Mouse (Mus musculus): ENCODE results near the gene Gsc.

The Gsc gene

DNA sequence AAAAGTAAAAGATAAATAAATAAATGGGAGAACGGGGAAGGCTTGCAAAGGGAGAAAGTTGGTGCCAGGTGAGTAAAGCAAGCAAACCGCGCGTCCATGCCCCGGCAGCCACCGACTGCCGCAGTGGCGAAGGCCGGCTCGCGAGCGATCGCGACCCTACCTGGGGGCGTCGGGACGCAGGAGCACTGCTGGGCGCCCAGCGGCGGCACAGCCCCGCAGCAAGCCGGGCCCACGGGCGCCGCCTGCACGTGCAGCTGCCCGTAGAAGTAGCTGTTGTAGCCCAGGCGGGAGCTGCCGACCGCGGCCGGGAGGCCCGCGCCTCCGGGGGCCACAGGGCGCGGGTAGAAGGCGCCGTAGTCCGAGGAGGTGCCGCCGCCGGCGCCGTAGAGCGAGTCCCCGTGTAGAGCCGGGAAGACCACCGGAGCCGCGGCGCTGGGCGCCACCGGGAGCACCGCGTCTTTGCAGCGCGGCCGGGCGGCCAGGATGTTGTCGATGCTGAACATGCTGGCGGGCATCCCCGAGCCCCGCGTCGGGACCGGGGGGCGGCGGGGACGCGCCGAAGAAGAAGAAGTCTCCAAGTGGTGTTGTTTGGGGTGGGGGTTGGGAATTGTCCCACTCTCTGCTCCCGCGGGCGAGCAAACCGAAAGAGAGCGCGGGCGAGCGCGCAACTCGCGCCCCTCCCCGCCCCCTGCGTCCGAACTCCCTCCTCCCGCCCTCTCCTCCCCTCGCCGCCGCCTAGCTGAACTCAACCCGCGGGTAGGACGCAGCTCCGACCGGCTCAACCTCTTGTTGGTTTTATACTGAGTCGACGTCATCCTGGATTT lies at the start of gene Gsc:
Gene Gsc (minus strand): TSS at position 730 of the 824 bp plus-strand sequence.
- DNase-seq, result no peak

DNA sequence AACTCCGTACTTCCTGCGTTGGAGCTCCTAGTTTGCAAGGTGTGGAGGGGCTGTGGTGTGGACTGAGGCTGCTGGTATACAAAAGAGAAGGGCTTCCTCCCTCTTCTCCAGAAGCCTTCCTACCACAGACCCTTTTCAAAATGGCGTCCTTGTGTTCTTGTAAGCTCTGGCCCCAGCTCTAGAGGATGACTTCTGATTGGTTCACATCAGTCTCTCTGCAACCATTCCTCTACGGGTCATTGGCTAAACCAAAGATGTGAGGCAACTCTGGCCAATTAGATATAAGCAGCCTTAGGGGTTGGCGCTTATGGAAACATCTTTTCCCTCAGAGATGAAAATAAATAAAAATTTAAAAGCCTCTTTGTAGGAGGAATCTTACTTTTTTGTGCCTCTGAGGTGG lies 46.6 kb upstream of the Gsc start:
- DNase-seq, result no peak

DNA sequence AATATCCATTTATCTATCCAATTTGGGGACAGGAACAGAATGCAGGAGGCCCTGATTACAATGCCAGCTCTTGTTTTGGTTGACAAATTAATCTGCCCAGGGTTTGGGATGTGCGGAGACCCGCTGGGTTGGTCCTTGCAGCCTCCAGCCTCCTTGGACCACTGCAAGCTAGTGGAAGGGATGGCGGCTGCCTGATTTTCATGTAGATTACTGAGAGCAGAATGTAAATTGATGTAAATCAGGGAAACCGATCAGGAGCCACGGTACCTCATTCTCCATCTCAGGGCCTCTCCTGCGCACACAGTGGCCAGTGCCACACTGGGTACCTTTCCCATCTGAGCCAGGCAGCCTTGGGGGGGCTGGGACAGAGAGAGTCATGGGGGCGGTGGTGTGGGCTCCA lies 34.8 kb upstream of the Gsc start:
- no peak for DNase-seq

DNA sequence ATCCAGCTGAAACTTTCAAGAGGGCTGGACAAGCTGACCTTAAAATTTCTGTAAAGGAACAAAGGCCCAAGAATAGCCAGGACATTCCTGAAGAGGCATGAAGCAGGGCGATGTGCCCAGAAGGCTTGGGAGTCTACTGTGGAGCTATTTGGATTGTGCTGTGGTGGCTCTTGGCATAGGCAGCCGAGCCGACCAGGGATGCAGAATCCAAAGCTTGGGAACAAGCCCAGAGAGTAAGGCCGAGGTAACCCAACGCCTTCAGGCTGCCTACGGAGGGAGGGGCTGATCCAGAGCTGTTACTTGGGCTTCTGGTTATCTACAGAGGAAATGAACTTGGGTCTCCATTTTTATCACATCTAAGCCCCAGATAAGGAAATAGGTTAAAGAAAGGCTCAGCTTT lies 18.9 kb upstream of the Gsc start:
- no peak for DNase-seq

DNA sequence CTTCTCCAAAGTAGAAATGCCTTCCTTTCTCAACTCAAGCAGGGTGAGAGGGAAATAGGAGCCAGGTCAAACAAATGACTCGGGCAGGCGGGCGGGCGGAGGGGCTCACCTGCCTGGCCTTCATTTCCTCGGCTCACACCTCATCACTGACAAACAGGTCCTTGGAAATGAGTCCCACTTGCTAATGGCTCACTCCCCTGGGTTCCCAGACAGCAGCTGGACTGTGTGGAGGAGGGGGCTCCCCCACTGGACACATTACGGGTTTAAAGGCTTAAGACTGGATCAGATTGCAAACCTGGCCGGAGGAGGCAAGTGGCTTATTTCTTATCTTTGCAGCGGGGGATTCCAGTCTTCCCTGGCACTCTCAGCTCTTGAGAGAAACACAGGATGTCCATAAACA lies 13.1 kb upstream of the Gsc start:
- DNase-seq, result no peak

DNA sequence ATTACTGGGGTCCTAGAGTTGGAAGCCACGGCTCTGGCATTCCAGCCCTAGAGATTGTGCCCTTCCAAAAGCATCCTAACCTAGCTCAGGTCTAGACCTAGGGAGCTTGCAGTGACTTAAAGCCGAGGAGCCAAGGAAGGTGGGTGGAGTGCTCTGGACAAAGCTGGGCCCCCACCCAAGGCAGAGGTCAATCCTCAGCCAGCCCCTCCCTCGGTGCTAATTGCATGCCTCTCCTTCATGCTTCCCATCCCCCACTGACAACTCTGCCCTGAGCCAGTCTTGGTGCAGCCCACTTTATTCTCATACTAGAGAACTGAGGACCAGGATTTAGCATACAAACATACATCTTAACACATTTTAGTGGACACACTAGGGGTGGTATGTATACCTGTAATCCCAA lies 12.0 kb upstream of the Gsc start:
- DNase-seq, result no peak

DNA sequence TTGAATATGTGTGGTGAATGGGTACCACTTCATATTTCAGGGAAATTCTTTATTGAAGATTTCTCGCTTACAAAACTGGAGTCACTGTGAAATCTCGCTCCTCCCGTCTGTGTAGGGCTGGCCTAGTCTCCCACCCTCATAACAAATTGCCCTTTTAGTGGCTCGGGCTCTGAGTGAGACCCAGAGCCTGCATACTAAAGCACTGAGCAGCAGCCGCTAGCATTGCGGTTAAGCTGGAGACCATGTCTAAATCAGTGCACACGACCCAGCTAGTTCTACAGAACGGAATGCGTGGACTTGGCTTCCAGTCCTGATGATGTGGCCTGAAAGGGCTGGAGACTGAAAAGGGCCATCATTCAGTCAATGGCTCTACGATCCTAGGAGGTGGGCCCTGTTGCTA lies 7.9 kb upstream of the Gsc start:
- DNase-seq, result no peak

DNA sequence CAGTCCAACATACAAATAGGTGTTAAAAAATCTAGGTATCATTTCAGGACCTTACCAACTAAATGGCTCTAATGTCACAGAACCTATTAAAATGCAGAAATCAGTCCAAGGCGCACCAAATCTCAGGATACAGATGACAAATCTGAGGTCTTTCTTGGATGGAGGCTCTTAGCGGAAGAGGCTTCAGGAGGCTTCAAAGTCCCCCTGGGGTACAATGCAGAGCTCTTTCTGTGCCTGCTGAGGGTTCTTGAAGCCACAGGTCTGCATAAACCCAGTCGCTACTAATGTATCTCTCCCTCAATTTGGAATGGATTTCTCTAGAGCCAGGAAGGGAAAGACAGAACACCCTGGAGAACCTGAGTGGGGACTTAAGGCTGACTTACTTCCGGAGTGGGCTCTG lies 5.1 kb upstream of the Gsc start:
- no peak for DNase-seq

DNA sequence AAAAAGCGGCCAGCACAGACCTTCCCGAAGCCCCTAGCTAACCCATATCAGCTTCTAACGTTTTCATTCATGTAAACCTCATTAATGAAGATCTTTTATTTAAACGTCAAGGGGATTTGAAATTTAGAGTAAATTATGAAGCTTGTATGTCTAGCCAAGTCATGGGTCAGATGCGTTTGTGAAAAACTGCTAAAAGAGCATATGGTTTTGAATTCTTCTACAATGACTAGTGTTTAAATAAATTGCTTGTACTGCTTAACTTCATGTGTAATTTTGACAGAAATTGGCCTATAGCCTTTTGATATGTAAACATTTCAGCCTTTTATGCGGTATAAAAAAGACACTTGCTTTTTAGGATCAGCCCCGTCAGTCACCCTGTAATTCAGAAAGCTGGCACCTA lies 4.4 kb upstream of the Gsc start:
- no peak for DNase-seq

DNA sequence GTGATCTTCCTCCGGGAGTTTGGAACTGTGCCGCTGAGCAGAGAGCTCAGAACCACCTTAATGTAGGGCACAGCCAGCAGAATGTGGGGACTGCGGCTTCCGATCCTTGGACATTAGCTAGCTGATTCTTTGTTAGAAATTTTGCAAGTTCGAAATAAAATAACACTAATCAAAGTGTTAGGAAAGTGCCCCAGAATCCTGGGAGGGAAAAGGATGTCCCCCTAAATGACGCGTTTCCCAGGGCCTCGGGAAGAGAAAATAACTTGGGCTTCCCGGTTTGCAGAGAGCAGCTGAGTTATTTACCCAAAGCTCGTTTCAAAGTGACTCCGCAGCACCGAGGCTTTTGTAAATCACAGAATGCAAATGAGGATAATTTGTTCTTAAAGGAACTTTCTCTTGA lies 3.9 kb upstream of the Gsc start:
- DNase-seq, result no peak

DNA sequence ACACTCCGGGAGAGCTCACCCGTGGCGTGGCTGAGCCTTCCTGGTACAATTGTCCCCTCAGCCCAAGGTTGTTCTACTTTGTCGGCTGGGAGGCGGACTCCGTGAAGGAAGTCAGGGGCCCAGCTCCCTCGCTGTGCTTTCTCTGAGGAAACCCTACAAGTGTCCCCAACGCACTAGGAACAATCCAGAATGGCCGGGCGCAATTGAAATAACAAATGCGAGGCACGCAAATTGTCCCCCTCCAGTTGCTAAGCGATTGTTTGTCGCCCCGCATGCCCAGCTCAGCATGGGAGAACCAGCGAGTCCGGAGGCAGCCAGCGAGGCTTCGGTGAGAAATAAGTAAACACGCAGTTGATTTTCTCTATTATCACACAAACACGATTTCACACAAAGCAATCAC lies 2.8 kb upstream of the Gsc start:
- DNase-seq, result no peak

DNA sequence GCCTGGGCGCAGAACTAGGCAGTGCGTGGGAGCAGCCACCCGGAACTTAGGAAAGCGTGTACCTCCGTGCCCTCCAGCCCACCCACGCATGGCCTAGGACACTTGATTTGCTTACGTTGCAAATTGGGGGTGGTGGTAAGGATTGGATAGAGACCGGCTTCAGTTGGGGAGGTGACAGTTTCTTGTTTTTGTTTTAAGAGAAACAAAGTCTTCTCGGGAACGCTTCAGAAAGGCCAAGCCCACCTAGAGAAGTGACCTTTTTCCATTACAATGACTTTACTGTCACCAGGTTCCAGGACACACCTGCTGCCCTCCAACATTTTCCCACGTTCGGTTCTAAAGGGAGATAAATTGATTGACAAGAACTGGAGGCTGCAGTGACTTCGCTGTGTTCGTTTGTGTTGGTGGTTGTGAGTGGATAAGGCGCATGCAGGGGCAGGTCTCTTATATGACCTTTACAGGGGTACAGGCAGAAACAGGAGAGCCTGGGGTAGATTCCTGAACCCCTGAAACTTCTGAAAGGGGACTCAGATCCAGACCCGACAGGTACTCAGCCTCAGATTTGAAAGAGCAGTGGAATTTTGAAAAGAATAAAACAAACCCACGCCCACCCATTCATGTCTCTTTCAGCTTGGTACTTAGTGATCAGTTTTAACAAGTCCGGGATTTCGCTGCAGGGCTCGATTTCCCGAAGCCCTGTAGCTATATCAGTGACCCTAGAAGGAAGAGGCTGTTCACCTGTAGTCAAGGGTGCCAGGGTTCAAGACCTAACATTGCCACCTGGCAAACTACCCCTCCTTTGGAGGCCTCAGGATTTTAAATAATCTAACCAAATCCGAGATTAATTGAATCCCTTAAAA lies 2.0 kb upstream of the Gsc start:
- no peak for DNase-seq

DNA sequence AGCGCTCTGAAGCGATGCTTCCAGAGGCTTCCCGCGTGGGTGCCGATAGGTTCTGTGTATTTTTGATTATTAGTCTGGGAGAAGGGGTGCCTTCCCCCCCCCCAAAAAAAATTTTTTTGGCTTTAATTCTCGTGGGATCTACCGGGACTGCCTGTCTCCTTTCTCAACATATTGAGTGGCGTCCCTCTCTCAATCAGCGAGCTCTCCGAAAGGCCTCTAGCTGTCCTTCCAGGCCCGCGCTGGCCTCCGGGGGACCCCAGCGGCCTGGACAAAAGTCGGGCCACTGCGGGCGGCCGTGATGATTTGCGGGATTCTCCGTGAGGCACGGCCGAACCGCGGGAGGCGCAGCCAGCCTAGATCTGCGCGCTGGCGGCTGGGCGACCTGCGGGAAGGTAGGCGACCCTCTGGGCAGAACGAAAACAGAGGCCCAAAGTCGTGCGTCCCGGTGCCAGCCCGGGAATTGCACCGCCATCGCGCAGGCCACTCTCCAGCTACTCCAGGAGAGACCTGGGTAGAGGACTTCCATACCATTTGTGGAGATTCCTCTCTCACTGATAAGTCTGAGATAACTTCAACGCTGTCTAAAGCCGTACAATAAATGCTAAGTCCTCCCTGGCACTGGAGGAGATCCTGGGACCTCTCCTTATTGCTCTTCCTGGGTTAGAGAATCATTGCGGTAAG lies 1.2 kb upstream of the Gsc start:
- no peak for DNase-seq

DNA sequence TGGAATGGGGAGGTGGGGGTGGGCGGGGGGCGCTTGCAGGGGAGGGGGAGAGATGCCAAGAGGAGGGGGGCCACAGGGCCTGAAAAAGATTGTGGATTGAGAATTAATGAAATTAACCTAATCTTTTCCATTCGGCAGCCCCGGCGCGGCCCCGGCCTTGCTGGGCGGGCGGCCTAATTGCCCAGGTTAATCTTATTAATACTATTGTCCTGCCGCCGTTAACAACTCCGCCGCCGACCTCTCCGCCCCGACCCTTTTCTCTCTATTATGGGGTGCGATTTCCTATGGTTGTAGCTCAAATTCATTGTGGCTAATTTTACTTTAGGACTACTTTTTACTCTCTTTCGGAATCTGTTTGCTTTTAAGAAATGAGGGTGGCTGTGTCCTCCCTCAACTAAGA lies 362 bp upstream of the Gsc start:
- DNase-seq, result no peak

DNA sequence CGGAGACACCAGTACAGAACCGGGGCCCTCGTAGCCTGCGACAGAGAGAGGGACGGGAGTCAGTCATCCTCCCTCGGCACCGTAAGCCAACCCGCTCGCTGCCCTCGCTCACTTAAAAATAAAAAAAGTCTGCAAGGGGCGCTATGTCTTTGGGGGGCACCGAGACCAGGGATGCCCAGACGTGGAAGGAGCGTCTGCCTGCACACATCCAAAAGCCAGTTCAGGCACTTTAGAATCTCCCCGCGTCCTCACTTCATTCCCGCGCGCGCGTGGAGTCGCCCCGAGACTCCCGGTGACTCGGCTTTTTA lies 958 bp downstream of the Gsc start:
- DNase-seq, result no peak

DNA sequence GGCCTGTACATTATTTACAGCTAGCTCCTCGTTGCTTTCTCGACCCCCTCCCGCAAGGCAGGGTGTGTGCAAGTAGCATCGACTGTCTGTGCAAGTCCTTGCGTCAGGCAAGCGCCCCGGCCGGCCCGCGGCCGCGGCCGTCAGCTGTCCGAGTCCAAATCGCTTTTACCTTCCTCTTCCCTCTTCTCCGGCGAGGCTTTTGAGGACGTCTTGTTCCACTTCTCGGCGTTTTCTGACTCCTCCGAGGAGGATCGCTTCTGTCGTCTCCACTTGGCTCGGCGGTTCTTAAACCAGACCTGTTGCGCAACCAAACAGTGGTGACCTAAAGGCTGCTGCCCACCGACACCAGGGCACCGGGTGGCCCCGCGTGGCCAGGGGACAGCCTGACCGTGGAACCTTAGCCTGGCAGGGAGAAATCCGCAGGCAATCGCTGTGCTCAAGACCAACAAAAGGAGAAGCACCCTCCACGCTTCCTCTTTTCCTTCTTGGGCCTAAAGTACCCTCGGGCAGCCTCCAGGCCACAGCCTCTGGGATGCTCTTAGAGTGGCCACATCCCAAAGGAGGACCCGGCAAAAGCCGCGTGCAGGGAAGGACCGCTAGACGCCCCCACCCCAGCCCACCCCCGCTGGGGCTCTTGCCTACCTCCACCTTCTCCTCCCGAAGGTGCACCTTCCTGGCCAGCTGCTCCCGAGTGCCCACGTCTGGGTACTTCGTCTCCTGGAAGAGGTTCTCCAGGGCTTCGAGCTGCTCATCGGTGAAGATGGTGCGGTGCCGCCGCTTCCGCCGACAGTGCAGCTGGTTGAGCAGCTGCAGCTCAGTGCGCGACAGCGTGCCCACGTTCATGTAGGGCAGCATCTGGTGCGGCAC lies 1.5 kb downstream of the Gsc start:
- no peak for DNase-seq

DNA sequence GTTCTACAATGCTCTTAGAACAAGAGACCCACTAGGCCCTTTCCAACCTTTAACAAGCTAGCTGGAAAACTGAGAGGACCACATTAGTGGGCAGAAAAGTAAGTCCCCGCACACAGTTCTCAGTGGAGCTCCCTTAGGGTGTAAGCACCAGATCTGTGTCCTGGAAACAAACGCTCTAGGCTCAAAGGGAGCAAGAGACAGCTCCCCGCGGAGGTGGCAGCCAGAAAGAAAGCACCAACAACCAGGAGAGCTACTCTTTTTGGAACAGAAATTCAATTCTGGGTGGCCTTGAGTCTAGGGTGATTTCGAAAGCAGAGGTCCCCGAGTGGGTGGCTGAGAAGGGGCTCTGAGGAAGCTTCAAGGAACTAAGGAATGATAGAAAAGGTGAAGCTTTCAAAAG lies 2.5 kb downstream of the Gsc start:
- no peak for DNase-seq

DNA sequence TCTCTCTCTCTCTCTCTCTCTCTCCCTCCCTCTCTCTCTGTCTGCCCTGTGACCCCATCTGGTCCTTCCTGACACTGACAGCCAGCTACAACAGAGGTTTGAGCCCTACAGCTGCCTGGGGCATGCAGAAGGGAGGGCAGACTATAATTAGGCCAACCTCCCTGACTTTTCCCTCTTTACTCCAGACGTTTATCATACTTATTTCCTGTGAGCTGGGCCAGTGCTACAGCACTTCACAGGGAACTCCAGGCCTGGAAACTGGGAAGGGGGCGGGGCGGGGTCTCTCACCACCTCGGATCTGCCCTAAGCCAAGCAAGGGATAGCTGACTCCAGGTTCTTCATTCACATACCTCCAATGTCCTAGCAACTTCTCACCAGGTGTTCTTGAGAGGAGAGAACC lies 4.3 kb downstream of the Gsc start:
- no peak for DNase-seq

DNA sequence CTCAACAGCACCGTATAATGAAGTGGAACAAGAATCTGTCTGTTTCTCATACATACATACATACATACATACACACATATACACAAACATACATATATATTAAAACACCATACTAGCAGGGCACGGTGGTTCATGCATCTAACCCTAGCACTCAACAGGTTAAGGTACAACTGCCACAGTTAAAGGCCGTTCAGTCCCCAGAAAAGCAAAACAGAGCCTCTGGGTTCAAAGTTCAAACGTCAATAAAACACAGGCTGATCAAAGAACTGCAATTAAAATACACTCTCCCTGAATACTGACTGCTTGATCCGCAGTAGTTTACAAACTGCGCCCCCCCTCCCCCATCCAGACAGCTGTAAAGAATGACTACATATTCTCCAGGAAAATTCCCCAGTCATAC lies 5.8 kb downstream of the Gsc start:
- DNase-seq, result no peak

DNA sequence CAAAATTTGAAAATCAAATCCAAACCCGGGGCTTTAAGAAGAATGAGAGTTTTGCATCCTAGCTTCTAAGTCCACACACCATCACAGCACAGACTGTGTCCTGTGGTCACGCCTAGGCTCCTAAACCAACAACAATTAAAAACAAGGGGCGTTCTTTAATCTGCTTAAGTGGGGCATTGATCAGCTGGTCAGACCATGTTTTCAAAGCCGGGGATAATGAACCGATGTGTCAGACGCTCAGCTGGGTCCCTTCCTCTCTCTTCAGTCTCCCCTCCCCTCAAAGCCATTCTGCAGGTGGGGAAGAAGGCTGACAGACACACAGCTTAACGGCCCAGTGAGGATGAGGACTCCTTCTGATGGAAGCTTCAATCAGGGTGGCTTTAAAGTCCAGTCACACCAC lies 6.2 kb downstream of the Gsc start:
- DNase-seq, result no peak

DNA sequence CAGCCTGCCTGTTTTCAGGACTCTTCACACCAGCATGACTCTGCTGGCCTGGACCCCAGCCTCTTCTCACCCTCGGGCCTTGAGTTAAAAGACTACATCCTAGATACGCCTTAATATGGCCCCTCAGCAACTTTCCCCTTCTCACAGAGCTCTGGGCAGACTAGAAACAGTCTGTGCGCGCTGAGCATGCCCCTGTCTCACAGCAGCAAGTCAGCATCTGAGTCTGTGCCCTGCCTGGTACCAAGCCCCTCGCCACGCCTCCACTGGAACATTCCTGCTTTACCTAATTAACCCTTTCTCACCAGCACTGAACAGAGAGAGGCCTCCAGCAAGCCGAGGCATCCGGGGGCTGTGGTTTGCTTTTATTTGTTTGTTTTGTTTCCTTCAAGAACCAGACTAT lies 11.8 kb downstream of the Gsc start:
- DNase-seq, result no peak

DNA sequence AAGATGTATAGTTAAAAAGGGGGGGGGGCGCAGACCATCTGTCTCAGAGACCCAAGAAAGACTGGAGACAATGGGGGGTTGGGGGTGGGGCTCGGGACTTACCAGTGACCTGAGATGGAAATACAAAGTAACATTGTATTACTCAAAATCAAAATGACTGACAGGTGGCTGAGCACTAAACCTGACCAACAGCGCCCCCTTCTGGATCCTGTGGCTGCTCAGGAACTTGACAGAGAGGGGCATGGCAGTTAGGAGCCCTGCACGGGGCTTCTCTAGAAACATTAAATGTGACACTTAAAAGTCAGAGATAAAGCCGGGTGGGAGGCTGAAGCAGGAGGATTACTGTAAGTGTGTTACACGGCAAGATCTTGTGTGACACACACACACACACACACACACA lies 13.8 kb downstream of the Gsc start:
- no peak for DNase-seq

DNA sequence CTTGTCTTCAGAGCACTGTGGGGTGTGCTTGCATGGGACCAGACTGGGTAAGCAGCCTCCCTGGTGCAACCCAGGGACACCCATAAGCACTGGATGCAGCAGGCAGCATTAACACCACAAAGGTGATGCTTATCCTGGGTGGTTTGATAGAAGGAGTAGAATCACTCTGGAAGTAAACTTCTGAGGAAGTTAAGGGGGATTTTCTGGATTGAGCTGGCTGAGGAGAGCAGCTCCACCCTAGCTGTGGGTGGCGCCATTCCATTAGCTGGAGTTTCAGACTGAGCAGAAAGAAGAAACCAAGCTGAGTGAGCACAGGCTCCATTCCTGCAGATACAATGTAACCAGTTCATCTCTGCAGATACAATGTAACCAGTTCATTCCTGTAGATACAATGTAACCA lies 20.1 kb downstream of the Gsc start:
- DNase-seq, result no peak
